Mouse (Mus musculus) thymus, postnatal 36 days (tissue): Measurements from ENCODE around the gene Nek10.
"Not testable (repeated sequence)": the region's sequence is repeated elsewhere in the genome, so short reads cannot be mapped to it uniquely, and the experiment has no call there.

Experiments
- DNase-seq, 2 experiments: peaks; one replicate each; pipeline ENCODE4 v3.0.0; 2022; ENCODE audit warnings: mixed read lengths in 2 of 2

Nek10 gene

GRCm38 (mm10) chr14:14991642-14992041 lies 188.4 kb downstream of the Nek10 start:
- DNase-seq: no peak

- DNase-seq: no peak
These were observed 208.2 kb downstream of the Nek10 start for GRCm38 (mm10) chr14:15011408-15011807.

GRCm38 (mm10) chr14:15014799-15015198 lies 211.6 kb downstream of the Nek10 start:
- no peak for DNase-seq

- DNase-seq: not testable (repeated sequence)
These were observed 227.4 kb downstream of the Nek10 start for GRCm38 (mm10) chr14:15030626-15031025.

- DNase-seq: not testable (repeated sequence)
These were observed 231.4 kb downstream of the Nek10 start for GRCm38 (mm10) chr14:15034638-15035037.

GRCm38 (mm10) chr14:15048186-15048585 lies 245.0 kb downstream of the Nek10 start:
- no peak for DNase-seq

- no peak for DNase-seq
These were observed 258.3 kb downstream of the Nek10 start for GRCm38 (mm10) chr14:15061496-15061895.
